Mouse (Mus musculus) hindbrain, postnatal 0 days (tissue): ENCODE measurements at regions not wholly inside any gene's neighbourhood (a gene's known extent, or its start where the extent isn't known, plus 50 kb on each side); places are given as distances from the start of the nearest gene placed in this dataset.

ENCODE experiments used
- ATAC-seq: fragments of 200-750 bp; cut with Nextera tagmentation; 2 replicates; pipeline ENCODE4 v1.8.0; 2017; ENCODE audit warnings: mild to moderate bottlenecking, moderate TSS enrichment, moderate library complexity
- DNase-seq: peaks from one replicate; pipeline ENCODE4 v3.0.0-alpha.2; 2015; ENCODE audit warnings: low spot score
- H3K27ac ChIP-seq: fragments of 300-500 bp; sonication (generic); 2 replicates; pipeline ENCODE4 v1.5.1; 2014; ENCODE audit warnings: mild to moderate bottlenecking
- H3K27me3 ChIP-seq: fragments of 300-500 bp; sonication (generic); 2 replicates; pipeline ENCODE4 v1.6.1; 2014; ENCODE audit warnings: low read length, mixed read lengths; ENCODE audit not compliant: insufficient read depth
- H3K36me3 ChIP-seq: fragments of 300-500 bp; sonication (generic); 2 replicates; pipeline ENCODE4 v1.6.1; 2014; ENCODE audit warnings: low read length, mixed read lengths; ENCODE audit not compliant: insufficient read depth
- H3K4me1 ChIP-seq: fragments of 300-500 bp; sonication (generic); 2 replicates; pipeline ENCODE4 v1.6.1; 2014; ENCODE audit warnings: antibody characterized with exemption, low read length, mixed read lengths; ENCODE audit not compliant: insufficient read depth
- H3K4me2 ChIP-seq: fragments of 300-500 bp; sonication (generic); 2 replicates; pipeline ENCODE4 v1.6.1; 2014; ENCODE audit warnings: low read depth, mild to moderate bottlenecking, low read length, moderate library complexity, mixed read lengths
- H3K4me3 ChIP-seq: fragments of 300-500 bp; sonication (generic); 2 replicates; pipeline ENCODE4 v1.5.1; 2014; ENCODE audit warnings: low read length
- H3K9ac ChIP-seq: fragments of 300-500 bp; sonication (generic); replicated peaks from 2 replicates; pipeline ENCODE4 v1.6.1; 2014; ENCODE audit warnings: mild to moderate bottlenecking, low read length, moderate library complexity, mixed read lengths
- H3K9me3 ChIP-seq: fragments of 300-500 bp; sonication (generic); 2 replicates; pipeline ENCODE4 v1.6.1; 2016; ENCODE audit warnings: low read length, mixed read lengths
- CTCF ChIP-seq: IDR thresholded peaks from 2 replicates; pipeline ENCODE4 v1.5.1; 2016; ENCODE audit warnings: antibody characterized with exemption, control low read depth, low read depth
- WGBS: fragments of 180-500 bp; shearing (Covaris S2); extraction: QIAGEN DNeasy Blood & Tissue Kit; methylation state at CpG from one replicate; pipeline ENCODE4 v1.1.7; 2014; 5-methylcytosine and 5-hydroxymethylcytosine counted together

GRCm38 (mm10) chr2:146565693-146566092 lies 53.5 kb upstream of the Ralgapa2 start:
- DNase-seq (no peak), ATAC-seq (no peak)
- Histone ChIP-seq H3K4me3 (no peak overlapping the region), H3K27ac (no peak overlapping the region), H3K4me1 (no peaks in the 10 kb centered on the region), H3K9ac (no peak overlapping the region), H3K4me2 (no peak overlapping the region), H3K27me3 (no peaks in the 10 kb centered on the region), H3K9me3 (no peaks in the 10 kb centered on the region), H3K36me3 (no peaks in the 10 kb centered on the region)
- no peak for TF ChIP-seq CTCF
- 83% methylated on average over 6 of the region's 6 CpGs for WGBS

- Histone ChIP-seq H3K9ac (no peak overlapping the region), H3K4me3 (no peak overlapping the region), H3K27me3 (no peaks in the 10 kb centered on the region), H3K9me3 (no peaks in the 10 kb centered on the region), H3K27ac (no peak overlapping the region), H3K4me2 (no peak overlapping the region), H3K36me3 (no peaks in the 10 kb centered on the region), H3K4me1 (no peaks in the 10 kb centered on the region)
- no peak for TF ChIP-seq CTCF
- no peak for ATAC-seq
- 83% methylated on average over 11 of the region's 11 CpGs for WGBS
- no peak for DNase-seq
Measured at GRCm38 (mm10) chr2:146568171-146568842, 56.2 kb upstream of the Ralgapa2 start.

GRCm38 (mm10) chr2:146571036-146571435 lies 58.9 kb upstream of the Ralgapa2 start:
- WGBS: 93% methylated on average over 11 of the region's 11 CpGs
- Histone ChIP-seq H3K36me3 (no peaks in the 10 kb centered on the region), H3K9ac (no peak overlapping the region), H3K27ac (no peak overlapping the region), H3K27me3 (no peaks in the 10 kb centered on the region), H3K4me1 (no peaks in the 10 kb centered on the region), H3K4me3 (no peak overlapping the region), H3K4me2 (no peak overlapping the region), H3K9me3 (no peaks in the 10 kb centered on the region)
- ATAC-seq (no peak), DNase-seq (no peak)
- no peak for TF ChIP-seq CTCF

GRCm38 (mm10) chr2:146571857-146572256 lies 59.7 kb upstream of the Ralgapa2 start:
- Histone ChIP-seq H3K4me3 (no peak overlapping the region), H3K4me1 (no peaks in the 10 kb centered on the region), H3K9ac (no peak overlapping the region), H3K27me3 (no peaks in the 10 kb centered on the region), H3K36me3 (no peaks in the 10 kb centered on the region), H3K4me2 (no peak overlapping the region), H3K9me3 (no peaks in the 10 kb centered on the region), H3K27ac (no peak overlapping the region)
- no peak for DNase-seq
- TF ChIP-seq CTCF: no peak
- 91% methylated on average over 9 of the region's 9 CpGs for WGBS
- ATAC-seq: no peak

- DNase-seq (peak; percentile 4), ATAC-seq (no peak)
- Histone ChIP-seq H3K27me3 (no peaks in the 10 kb centered on the region), H3K4me1 (no peaks in the 10 kb centered on the region), H3K9me3 (no peaks in the 10 kb centered on the region), H3K9ac (no peak overlapping the region), H3K27ac (no peak overlapping the region), H3K4me2 (no peak overlapping the region), H3K4me3 (no peak overlapping the region), H3K36me3 (no peaks in the 10 kb centered on the region)
- WGBS: 38% methylated on average over 3 of the region's 3 CpGs
- no peak for TF ChIP-seq CTCF
Measured at GRCm38 (mm10) chr2:146575610-146576297, 63.6 kb upstream of the Ralgapa2 start.

GRCm38 (mm10) chr2:146576298-146576905 lies 64.3 kb upstream of the Ralgapa2 start:
- no peak overlapping the region for H3K4me3 ChIP-seq
- no peak for ATAC-seq
- WGBS: 68% methylated on average over 4 of the region's 4 CpGs

GRCm38 (mm10) chr2:146577096-146577495 lies 65.0 kb upstream of the Ralgapa2 start:
- ATAC-seq (no peak), DNase-seq (no peak)
- 81% methylated on average over 3 of the region's 3 CpGs for WGBS
- no peak for TF ChIP-seq CTCF
- H3K9me3 ChIP-seq: no peaks in the 10 kb centered on the region
- H3K4me3 ChIP-seq: no peak overlapping the region
- H3K9ac ChIP-seq: no peak overlapping the region
- H3K27me3 ChIP-seq: no peaks in the 10 kb centered on the region
- H3K36me3 ChIP-seq: no peaks in the 10 kb centered on the region
- no peak overlapping the region for H3K27ac ChIP-seq
- no peak overlapping the region for H3K4me2 ChIP-seq
- no peaks in the 10 kb centered on the region for H3K4me1 ChIP-seq

More at GRCm38 (mm10) chr2:146576298-146576905, 64.3 kb upstream of the Ralgapa2 start:
- Histone ChIP-seq H3K4me1 (no peaks in the 10 kb centered on the region), H3K36me3 (no peaks in the 10 kb centered on the region), H3K27me3 (no peaks in the 10 kb centered on the region), H3K27ac (no peak overlapping the region), H3K9me3 (no peaks in the 10 kb centered on the region), H3K4me2 (no peak overlapping the region), H3K9ac (no peak overlapping the region)
- DNase-seq: no peak
- TF ChIP-seq CTCF: no peak
